Comparison of ENCODE assay signal across 10 mouse cellular contexts in genomic region chr17:81403121-81403520, GRCm38 (mm10). TPM values are rescaled to one million over a fixed set of nuclear protein-coding genes. Genes with fewer than 3 reads are reported as not detected.
DNase-seq lines count a peak whose midpoint lies in the region; ATAC-seq lines count a peak whose summit lies in the region.
"Had no signal": no experiment of that assay in that cellular context is flagged by ENCODE, and none has a peak within 500 bp of the region (broad histone marks: within the 10 kb centered on the region; RNA-seq: fewer than 3 reads in every experiment).

No protein-coding gene starts in this region.

- WGBS in midbrain, embryonic 11.5 days, result 87% methylated on average over 4 of the region's 4 CpGs

- no peaks in the 10 kb centered on the region for H3K4me1 ChIP-seq in midbrain, embryonic 11.5 days (ENCODE audit: control insufficient read depth, insufficient read depth, low read length)

- peak; percentile 26 to 44 for DNase-seq in cerebellum, postnatal 10 days
- no peak for DNase-seq in cerebellum, adult 9-11 months
- peak; percentile 20 for DNase-seq in left cerebral cortex, postnatal 4 days
- DNase-seq in left cerebral cortex, adult 18-20 months (ENCODE audit: low spot score in 2 of 2), result no peak
- peak; percentile 57 to 61 for DNase-seq in heart, postnatal 10 days
- peak; percentile 20 for DNase-seq in ovary, postnatal 14 days (ENCODE audit: low spot score)
- no peak for DNase-seq in midbrain, embryonic 11.5 days (ENCODE audit: low spot score, missing footprints)
- DNase-seq in thymus, postnatal 10 days (ENCODE audit: low spot score in 2 of 2), result no peak

- H3K9ac ChIP-seq in midbrain, embryonic 11.5 days (ENCODE audit: low read length), result no peak overlapping the region

- H3K4me2 ChIP-seq in midbrain, embryonic 11.5 days, result no peak overlapping the region

- no peaks in the 10 kb centered on the region for H3K9me3 ChIP-seq in midbrain, embryonic 11.5 days (ENCODE audit: control insufficient read depth, low read length)

- intact Hi-C loops in left cerebral cortex, postnatal 4 days (cut with DNase I), result no loop called here
- intact Hi-C loops in heart, postnatal 10 days (cut with DNase I), result no loop called here

- H3K27ac ChIP-seq in midbrain, embryonic 11.5 days (ENCODE audit: low read depth, low read length), result no peak overlapping the region

- no peak overlapping the region for H3K4me3 ChIP-seq in midbrain, embryonic 11.5 days (ENCODE audit: low read depth, low read length)

- H3K36me3 ChIP-seq in midbrain, embryonic 11.5 days (ENCODE audit: control insufficient read depth, insufficient read depth, low read length), result no peaks in the 10 kb centered on the region

- no peak for ATAC-seq in midbrain, embryonic 11.5 days (ENCODE audit: low FRiP score)
- ATAC-seq: inflammation-experienced regulatory T-cells, adult 6 months had no signal

- H3K27me3 ChIP-seq in midbrain, embryonic 11.5 days (ENCODE audit: control insufficient read depth, insufficient read depth, low read length), result no peaks in the 10 kb centered on the region

RNA-seq across cellular contexts. Expression of gene Gm11096, which starts 38.4 kb away (rescaled TPM):
- not detected for total RNA-seq in left cerebral cortex, postnatal 4 days (2021)
- total RNA-seq in left cerebral cortex, adult 18-20 months (2021), result not detected
- not detected for total RNA-seq in heart, postnatal 10 days (2021)
- polyA plus RNA-seq in midbrain, embryonic 11.5 days (2014; fragmentation: Nextera tagmentation; extraction: Ambion mirVana), result not detected in 2 replicates
- total RNA-seq: liver, adult 2 months had no signal
- polyA plus RNA-seq: inflammation-experienced regulatory T-cells, adult 6 months; liver, adult 2 months had no signal

Comparison
In these comparisons a context has a peak if more than half of its experiments do, and no peak if none do; other contexts are left out.
1. DNase-seq: peak in cerebellum, postnatal 10 days (2 of 2), left cerebral cortex, postnatal 4 days (single experiment), heart, postnatal 10 days (2 of 2) and ovary, postnatal 14 days (single experiment); none in cerebellum, adult 9-11 months (single experiment), left cerebral cortex, adult 18-20 months (0 of 2), midbrain, embryonic 11.5 days (single experiment) and thymus, postnatal 10 days (0 of 2).